Mouse (Mus musculus) adrenal gland, postnatal 10 days (tissue): Measurements from ENCODE around the gene N4bp2. TPM values are rescaled to one million over a fixed set of nuclear protein-coding genes. Genes with fewer than 3 reads are reported as not detected.

Experiments
- DNase-seq: peaks from one replicate; pipeline ENCODE4 v3.0.0; 2021; ENCODE audit warnings: mixed read lengths
- total RNA-seq, 2 experiments: library from RNA; stranded (reverse); gene quantifications; 2 replicates each; pipeline ENCODE4 v1.2.3; 2021

Gene N4bp2
- total RNA-seq, 2 experiments from 2014 or later = 26.0 to 31.2 TPM

DNA sequence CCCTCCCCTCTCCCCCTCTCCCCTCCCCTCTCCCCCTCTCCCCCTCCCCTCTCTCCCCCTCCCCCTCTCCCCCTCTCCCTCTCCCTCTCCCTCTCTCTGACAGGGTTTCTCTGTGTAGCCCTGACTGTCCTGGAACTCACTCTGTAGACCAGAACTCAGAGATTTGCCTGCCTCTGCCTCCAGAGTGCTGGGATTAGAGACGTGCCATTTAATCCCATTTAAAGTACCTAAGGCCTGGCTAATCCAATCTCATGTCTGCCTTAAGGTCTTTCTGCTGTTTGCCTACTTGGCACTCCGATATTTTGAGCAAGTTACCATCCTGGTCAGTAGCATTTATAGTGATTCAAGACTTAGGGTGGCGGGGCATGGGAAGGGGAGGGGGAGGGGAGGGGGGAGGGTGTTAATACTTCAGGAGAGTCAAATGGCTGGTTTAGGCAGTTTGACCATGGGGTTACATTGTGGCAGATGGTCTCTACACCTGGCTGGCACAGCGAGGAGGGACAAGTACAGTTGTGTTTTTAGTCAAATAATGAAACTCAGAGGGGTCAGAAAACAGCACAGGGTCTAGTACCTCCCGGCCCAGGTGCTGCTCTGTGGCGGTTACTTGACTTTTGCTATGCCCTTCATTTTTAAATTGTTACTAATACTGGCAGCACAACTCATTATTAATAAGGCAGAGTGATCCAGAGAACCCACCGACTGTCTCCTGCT is 99.1 kb downstream of the N4bp2 start:
- no peak for DNase-seq

GRCm38 (mm10) chr5:65863349-65863749 is 100.0 kb downstream of the N4bp2 start:
- DNase-seq = no peak

GRCm38 (mm10) chr5:65864486-65864885 is 101.2 kb downstream of the N4bp2 start:
- no peak for DNase-seq

DNA sequence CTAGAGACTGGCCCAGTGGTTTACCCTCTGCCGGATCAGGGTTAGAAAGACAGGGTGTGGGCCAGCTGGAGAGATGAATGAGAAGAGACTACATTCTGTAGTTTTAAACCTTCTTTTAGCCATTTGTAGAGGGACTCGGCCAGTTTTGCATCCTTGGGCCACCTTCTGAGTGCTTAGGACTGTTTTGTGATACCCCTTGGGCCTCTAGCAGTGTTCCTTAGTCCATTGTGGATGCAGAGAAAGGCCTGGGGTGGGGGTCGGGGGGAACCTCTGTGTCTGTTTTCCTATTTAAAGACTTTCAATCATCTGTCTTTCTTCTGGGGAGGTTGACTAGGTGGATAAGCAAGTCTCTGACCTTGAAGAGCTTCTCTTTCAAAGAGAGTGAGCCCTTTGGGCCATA is 101.6 kb downstream of the N4bp2 start:
- no peak for DNase-seq

DNA sequence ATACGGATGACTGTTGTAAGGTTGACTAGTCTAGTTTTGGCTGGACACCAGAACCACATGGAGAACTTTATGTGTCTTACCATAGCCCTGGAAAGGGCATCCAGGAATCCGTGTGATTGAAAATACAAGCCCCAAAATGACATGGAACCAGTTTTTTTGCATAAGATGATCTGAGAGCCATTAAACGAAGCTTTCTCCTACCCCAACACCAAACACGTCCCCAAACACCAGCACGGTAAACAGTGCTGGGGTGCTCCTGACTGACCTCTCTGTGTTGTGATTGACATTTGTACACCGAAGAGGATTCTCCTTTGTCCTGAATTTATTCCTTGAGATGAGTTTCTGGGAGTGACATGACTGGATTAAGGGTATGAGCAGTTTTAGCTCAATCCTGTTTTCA is 103.3 kb downstream of the N4bp2 start:
- DNase-seq = no peak

- no peak for DNase-seq
These were observed 104.2 kb downstream of the N4bp2 start for GRCm38 (mm10) chr5:65867380-65868116.

DNA sequence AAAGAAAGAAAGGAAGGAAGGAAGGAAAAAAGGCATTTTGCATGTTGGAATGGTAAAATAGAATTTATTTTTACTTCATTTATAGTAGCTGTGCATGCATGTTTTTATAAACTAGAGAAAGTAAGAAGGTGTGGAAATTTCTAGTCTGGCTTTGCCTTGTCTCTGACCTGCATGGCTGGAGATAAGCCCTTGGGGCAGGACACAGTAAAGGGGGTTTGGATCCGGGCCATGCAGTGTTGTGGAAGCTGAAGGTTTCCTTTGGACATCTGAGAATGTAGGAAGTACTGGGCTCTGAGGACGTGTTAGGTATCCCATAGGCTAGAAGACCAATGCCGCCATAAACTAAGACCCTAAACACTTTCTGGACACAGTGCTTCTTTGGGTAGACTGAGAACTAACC is 105.1 kb downstream of the N4bp2 start:
- no peak for DNase-seq

DNA sequence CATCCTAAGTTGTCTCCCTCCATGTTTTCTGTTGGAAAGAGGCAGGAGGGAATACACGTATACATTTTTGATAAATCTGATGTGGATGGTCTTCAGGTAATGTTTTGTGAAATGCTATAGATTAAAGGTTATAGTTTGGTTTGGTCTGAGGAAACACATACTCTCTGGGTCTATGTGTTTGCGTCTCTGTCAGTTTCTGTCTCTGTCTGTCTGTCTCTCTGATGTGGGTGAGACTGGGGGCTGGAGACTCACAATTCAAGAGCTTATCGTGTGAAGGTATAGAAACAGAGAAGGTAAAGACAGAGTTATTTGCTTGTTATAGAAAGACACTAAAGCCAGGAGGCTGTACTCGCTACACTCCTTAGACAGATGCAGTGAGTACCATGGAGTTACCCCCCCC is 106.3 kb downstream of the N4bp2 start:
- no peak for DNase-seq

GRCm38 (mm10) chr5:65871276-65871875 is 108.1 kb downstream of the N4bp2 start:
- DNase-seq = no peak

DNA sequence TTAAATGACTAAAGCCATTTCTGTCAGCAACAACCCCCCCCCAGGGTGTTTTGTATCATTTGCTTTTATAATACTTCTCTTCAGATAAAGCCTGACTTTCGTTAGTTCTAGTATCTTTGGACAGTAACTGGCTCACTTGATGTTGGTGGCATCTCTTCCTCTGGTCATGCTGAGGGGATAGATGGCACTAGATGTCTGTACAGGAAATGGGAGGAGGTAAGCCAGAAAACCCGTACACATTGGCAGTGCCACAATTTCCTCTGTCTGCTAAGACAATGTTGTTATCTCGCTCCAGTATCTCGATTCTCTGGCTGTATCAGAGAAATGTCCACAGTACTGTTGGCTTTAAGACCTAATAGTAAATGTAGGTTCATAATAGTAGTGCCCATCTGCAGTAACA is 109.9 kb downstream of the N4bp2 start:
- DNase-seq = no peak

- DNase-seq = no peak
These were observed 111.9 kb downstream of the N4bp2 start for GRCm38 (mm10) chr5:65875269-65875668.

DNA sequence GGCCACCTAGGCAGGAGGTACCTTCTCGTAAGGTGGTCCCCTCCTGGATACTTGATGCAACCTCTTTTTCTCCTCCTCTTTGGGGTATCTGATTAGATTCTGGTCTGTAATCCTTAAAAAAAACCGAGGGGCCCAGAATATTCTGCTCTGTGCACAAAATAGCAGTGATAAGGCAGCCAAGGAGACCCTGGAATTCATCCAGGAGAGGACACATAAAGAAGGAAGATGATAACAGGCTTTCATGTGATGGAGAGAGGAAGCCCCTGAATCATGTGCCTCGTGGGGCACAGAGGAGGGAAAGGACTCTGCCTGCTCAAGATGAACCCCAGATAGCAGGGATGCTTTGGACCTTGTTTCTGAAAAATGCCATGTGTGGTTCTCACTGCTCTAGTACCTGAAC is 115.0 kb downstream of the N4bp2 start:
- no peak for DNase-seq

Other genes with a start within 250 kb of the N4bp2 start
- gene Smim14, start 226.3 kb upstream of the N4bp2 start, total RNA-seq = 100 to 1,000 TPM; 115 to 117 TPM
- gene Ube2k, start 226.3 kb upstream of the N4bp2 start, total RNA-seq = 10 to 100 TPM; 91.1 to 92.7 TPM
- gene Pds5a, start 65.2 kb upstream of the N4bp2 start, total RNA-seq = 100 to 1,000 TPM in 1 of 2 experiments, 10 to 100 TPM in 1; 81.9 to 110 TPM
- 1 to 10 TPM; 2.5 to 2.6 TPM for gene Rhoh, start 97.7 kb downstream of the N4bp2 start, total RNA-seq
- under 1 TPM; 0.39 to 0.76 TPM for gene Chrna9, start 171.4 kb downstream of the N4bp2 start, total RNA-seq
- gene 9130230L23Rik, start 240.8 kb downstream of the N4bp2 start, total RNA-seq = not detected